8 mouse cellular contexts compared by ENCODE assay signal in the genomic region with DNA sequence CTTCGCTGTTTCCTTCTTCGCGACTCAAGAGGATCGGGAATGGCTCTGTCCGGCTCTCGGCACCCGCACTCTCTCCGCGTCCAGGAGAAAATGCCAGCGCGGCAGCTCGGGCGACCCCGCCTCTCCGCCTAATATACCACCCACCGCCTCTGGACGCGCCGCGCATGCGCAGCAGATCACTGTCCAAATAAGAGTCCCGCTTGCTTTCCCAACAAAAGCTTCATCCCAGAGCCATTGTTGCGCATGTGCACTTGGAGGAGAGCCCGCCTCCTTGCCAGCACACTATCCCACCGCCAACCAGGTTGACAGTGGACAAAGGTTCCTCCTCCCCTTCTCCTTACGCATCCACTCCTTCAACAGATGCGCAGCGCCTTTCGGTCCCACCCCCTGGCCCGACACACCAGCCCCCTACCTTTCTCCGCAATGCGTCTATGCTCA. TPM values are rescaled to one million over a fixed set of nuclear protein-coding genes. Genes with fewer than 3 reads are reported as not detected.
DNase-seq lines count a peak whose midpoint lies in the region; ATAC-seq and TF ChIP-seq lines count a peak whose summit lies in the region.

A gene (minus strand): TSS at position 226 of the 438 bp plus-strand sequence.

- peak within 1 kb of the TSS; percentile 54 for H3K4me3 ChIP-seq in bone marrow, adult 2 months (replicated peaks; ENCODE audit: control insufficient read depth, low read depth, low read length)
- H3K4me3 ChIP-seq in embryonic facial prominence, embryonic 15.5 days (replicated peaks) = peak within 1 kb of the TSS; percentile 58
- H3K4me3 ChIP-seq in heart, embryonic 10.5 days = peak within 1 kb of the TSS; percentile 69
- H3K4me3 ChIP-seq in kidney, embryonic 15.5 days (replicated peaks) = peak within 1 kb of the TSS; percentile 64
- H3K4me3 ChIP-seq in limb, embryonic 15.5 days = peak within 1 kb of the TSS; percentile 54
- peak within 1 kb of the TSS; percentile 59 for H3K4me3 ChIP-seq in midbrain, postnatal 0 days (ENCODE audit: low read depth, low read length)
- H3K4me3 ChIP-seq in stomach, embryonic 16.5 days (replicated peaks; ENCODE audit: low read length) = peak within 1 kb of the TSS; percentile 60

- TF ChIP-seq CTCF in bone marrow, adult 2 months (IDR thresholded peaks at IDR 0.05; ENCODE audit: control insufficient read depth, insufficient read depth, low read length) = no peak
- TF ChIP-seq CTCF in midbrain, postnatal 0 days (IDR thresholded peaks at IDR 0.05) = no peak

- DNase-seq in B cell, adult 2 months = peak; percentile 35 to 43
- DNase-seq in heart, embryonic 10.5 days (ENCODE audit: low spot score) = peak; percentile 97
- DNase-seq in midbrain, postnatal 0 days (ENCODE audit: low spot score) = peak; percentile 96

- peaks cover 5% of the 10 kb centered on the region; the same call in 1 of the 2 replicates for H3K27me3 ChIP-seq in embryonic facial prominence, embryonic 15.5 days
- H3K27me3 ChIP-seq in heart, embryonic 10.5 days (ENCODE audit: insufficient read depth, poor library complexity, severe bottlenecking) = peaks cover 22% of the 10 kb centered on the region; the same call in 1 of the 2 replicates
- peaks cover 23% of the 10 kb centered on the region for H3K27me3 ChIP-seq in kidney, embryonic 15.5 days
- peaks cover 13% of the 10 kb centered on the region; the same call in 1 of the 2 replicates for H3K27me3 ChIP-seq in limb, embryonic 15.5 days
- no peaks in the 10 kb centered on the region for H3K27me3 ChIP-seq in midbrain, postnatal 0 days (ENCODE audit: insufficient read depth, low read length)
- no peaks in the 10 kb centered on the region; the same call in 1 of the 2 replicates for H3K27me3 ChIP-seq in stomach, embryonic 16.5 days (ENCODE audit: control insufficient read depth, insufficient read depth, low read length)

- H3K9me3 ChIP-seq in embryonic facial prominence, embryonic 15.5 days (replicated peaks) = no peaks in the 10 kb centered on the region
- no peaks in the 10 kb centered on the region for H3K9me3 ChIP-seq in heart, embryonic 10.5 days
- H3K9me3 ChIP-seq in kidney, embryonic 15.5 days (replicated peaks) = no peaks in the 10 kb centered on the region
- no peaks in the 10 kb centered on the region for H3K9me3 ChIP-seq in limb, embryonic 15.5 days
- H3K9me3 ChIP-seq in midbrain, postnatal 0 days (ENCODE audit: low read length) = no peaks in the 10 kb centered on the region
- no peaks in the 10 kb centered on the region for H3K9me3 ChIP-seq in stomach, embryonic 16.5 days (replicated peaks; ENCODE audit: control insufficient read depth, low read length)

- H3K27ac ChIP-seq in bone marrow, adult 2 months (ENCODE audit: control insufficient read depth, insufficient read depth, low read depth, low read length, poor library complexity) = no peak within 1 kb of the TSS
- peak within 1 kb of the TSS; percentile 90 for H3K27ac ChIP-seq in embryonic facial prominence, embryonic 15.5 days (replicated peaks)
- H3K27ac ChIP-seq in heart, embryonic 10.5 days = peak within 1 kb of the TSS; percentile 90
- H3K27ac ChIP-seq in kidney, embryonic 15.5 days = peak within 1 kb of the TSS; percentile 87
- H3K27ac ChIP-seq in limb, embryonic 15.5 days = peak within 1 kb of the TSS; percentile 91
- peak within 1 kb of the TSS; percentile 90 for H3K27ac ChIP-seq in midbrain, postnatal 0 days (ENCODE audit: low read depth, low read length)
- peak within 1 kb of the TSS; percentile 86 for H3K27ac ChIP-seq in stomach, embryonic 16.5 days (ENCODE audit: low read length)

- ATAC-seq in embryonic facial prominence, embryonic 15.5 days (ENCODE audit: insufficient number of reproducible peaks, low FRiP score, low TSS enrichment, low read depth) = peak; percentile 94
- ATAC-seq in kidney, embryonic 15.5 days (replicated peaks; ENCODE audit: low FRiP score) = peak; percentile 96
- peak; percentile 93 for ATAC-seq in limb, embryonic 15.5 days (ENCODE audit: insufficient number of reproducible peaks, low FRiP score, low TSS enrichment, low read depth)
- peak; percentile 92 for ATAC-seq in midbrain, postnatal 0 days (ENCODE audit: low FRiP score)
- peak; percentile 95 for ATAC-seq in stomach, embryonic 16.5 days (ENCODE audit: insufficient read depth, low FRiP score)

- peaks cover 23% of the 10 kb centered on the region; the same call in 1 of the 2 replicates for H3K36me3 ChIP-seq in embryonic facial prominence, embryonic 15.5 days
- peaks cover 33% of the 10 kb centered on the region for H3K36me3 ChIP-seq in heart, embryonic 10.5 days
- peaks cover 26% of the 10 kb centered on the region for H3K36me3 ChIP-seq in kidney, embryonic 15.5 days
- H3K36me3 ChIP-seq in limb, embryonic 15.5 days = peaks cover 18% of the 10 kb centered on the region
- 0 out of 2 replicates have a peak, but pooled peaks cover 17% of the 10 kb centered on the region for H3K36me3 ChIP-seq in midbrain, postnatal 0 days (ENCODE audit: insufficient read depth, low read length)
- peaks cover 14% of the 10 kb centered on the region; the same call in 1 of the 2 replicates for H3K36me3 ChIP-seq in stomach, embryonic 16.5 days (ENCODE audit: control insufficient read depth, insufficient read depth, low read length)

- WGBS in bone marrow, adult 2 months = 8% methylated on average over 32 of the region's 32 CpGs
- 20% methylated on average over 32 of the region's 32 CpGs for WGBS in embryonic facial prominence, embryonic 15.5 days
- 15% methylated on average over 30 of the region's 32 CpGs for WGBS in heart, embryonic 10.5 days
- WGBS in kidney, embryonic 15.5 days = 16% methylated on average over 32 of the region's 32 CpGs
- 19% methylated on average over 32 of the region's 32 CpGs for WGBS in limb, embryonic 15.5 days
- 17% methylated on average over 32 of the region's 32 CpGs for WGBS in midbrain, postnatal 0 days
- 13% methylated on average over 32 of the region's 32 CpGs for WGBS in stomach, embryonic 16.5 days

- H3K4me2 ChIP-seq in embryonic facial prominence, embryonic 15.5 days (replicated peaks) = peak within 1 kb of the TSS; percentile 45
- H3K4me2 ChIP-seq in kidney, embryonic 15.5 days = peak within 1 kb of the TSS; percentile 56
- H3K4me2 ChIP-seq in limb, embryonic 15.5 days = peak within 1 kb of the TSS; percentile 41
- H3K4me2 ChIP-seq in midbrain, postnatal 0 days (ENCODE audit: low read depth, low read length, poor library complexity, severe bottlenecking) = peak within 1 kb of the TSS; percentile 55
- peak within 1 kb of the TSS; percentile 56 for H3K4me2 ChIP-seq in stomach, embryonic 16.5 days (ENCODE audit: low read depth, low read length)

- H3K4me1 ChIP-seq in bone marrow, adult 2 months (ENCODE audit: control insufficient read depth, insufficient read depth, low read length) = no peaks in the 10 kb centered on the region
- peaks cover 7% of the 10 kb centered on the region for H3K4me1 ChIP-seq in embryonic facial prominence, embryonic 15.5 days
- no peaks in the 10 kb centered on the region; the same call in 1 of the 2 replicates for H3K4me1 ChIP-seq in heart, embryonic 10.5 days
- H3K4me1 ChIP-seq in kidney, embryonic 15.5 days = peaks cover 10% of the 10 kb centered on the region
- H3K4me1 ChIP-seq in limb, embryonic 15.5 days = peaks cover 13% of the 10 kb centered on the region
- H3K4me1 ChIP-seq in midbrain, postnatal 0 days (ENCODE audit: insufficient read depth, low read length) = no peaks in the 10 kb centered on the region
- H3K4me1 ChIP-seq in stomach, embryonic 16.5 days (ENCODE audit: control insufficient read depth, insufficient read depth, low read length) = no peaks in the 10 kb centered on the region; the same call in 1 of the 2 replicates

- TF ChIP-seq POLR2A in bone marrow, adult 2 months (IDR thresholded peaks at IDR 0.05; ENCODE audit: borderline replicate concordance, control insufficient read depth, low read depth, low read length) = no peak

- peak within 1 kb of the TSS; percentile 60 for H3K9ac ChIP-seq in embryonic facial prominence, embryonic 15.5 days
- H3K9ac ChIP-seq in kidney, embryonic 15.5 days = peak within 1 kb of the TSS; percentile 68
- H3K9ac ChIP-seq in limb, embryonic 15.5 days = peak within 1 kb of the TSS; percentile 56
- H3K9ac ChIP-seq in midbrain, postnatal 0 days (replicated peaks; ENCODE audit: low read length, poor library complexity, severe bottlenecking) = peak within 1 kb of the TSS; percentile 74
- peak within 1 kb of the TSS; percentile 81 for H3K9ac ChIP-seq in stomach, embryonic 16.5 days (ENCODE audit: low read length)

RNA-seq across cellular contexts. Expression of the gene that starts here (rescaled TPM):
- 9.9 and 18.5 TPM in 2 replicates for polyA plus RNA-seq in bone marrow, adult 2 months (2011; ENCODE audit: insufficient read depth, insufficient read length, low replicate concordance, missing spikeins)
- 656 and 670 TPM in 2 replicates for polyA plus RNA-seq in embryonic facial prominence, embryonic 15.5 days (2015; fragmentation: Nextera tagmentation; extraction: Ambion mirVana)
- 497 and 590 TPM in 2 replicates for polyA plus RNA-seq in heart, embryonic 10.5 days (2016; fragmentation: Nextera tagmentation; extraction: Ambion mirVana)
- polyA plus RNA-seq in kidney, embryonic 15.5 days (2015; fragmentation: Nextera tagmentation; extraction: Ambion mirVana) = 579 and 609 TPM in 2 replicates
- 722 and 733 TPM in 2 replicates for polyA plus RNA-seq in limb, embryonic 15.5 days (2015; fragmentation: Nextera tagmentation; extraction: Ambion mirVana)
- total RNA-seq in midbrain, postnatal 0 days (2014; rRNA removed) = 1,123 and 1,242 TPM in 2 replicates
- polyA plus RNA-seq in midbrain, postnatal 0 days (2015; fragmentation: Nextera tagmentation; extraction: Ambion mirVana) = 964 and 974 TPM in 2 replicates
- polyA plus RNA-seq in stomach, embryonic 16.5 days (2015; fragmentation: Nextera tagmentation; extraction: Ambion mirVana) = 478 and 498 TPM in 2 replicates

Comparison
In these comparisons a context has a peak if more than half of its experiments do, and no peak if none do; other contexts are left out.
1. RNA of the gene that starts here (polyA plus RNA-seq): 964 to 974 TPM in midbrain, postnatal 0 days, 722 to 733 TPM in limb, embryonic 15.5 days, 656 to 670 TPM in embryonic facial prominence, embryonic 15.5 days, 579 to 609 TPM in kidney, embryonic 15.5 days, 497 to 590 TPM in heart, embryonic 10.5 days and 478 to 498 TPM in stomach, embryonic 16.5 days; 9.9 to 18.5 TPM in bone marrow, adult 2 months; every median in the first group is over 10 times any median in the second.
2. DNase-seq: peak in every context shown above with its lines; median percentile 97 in heart, embryonic 10.5 days; 96 in midbrain, postnatal 0 days; 39 in B cell, adult 2 months.
3. Peak in every context shown above with its lines, with median percentiles within 50 percentile points of each other: H3K4me3 ChIP-seq, ATAC-seq, H3K4me2 ChIP-seq and H3K9ac ChIP-seq.